Mouse (Mus musculus): ENCODE measurements around the gene Npsr1.

The Npsr1 gene

GRCm38 (mm10) chr9:24247557-24247956 lies 149.8 kb downstream of the Npsr1 start:
- no peak for DNase-seq (ENCODE audit: low spot score in 2 of 2)

- DNase-seq (ENCODE audit: low spot score in 2 of 2): no peak
Observed at GRCm38 (mm10) chr9:24254236-24254635, 156.4 kb downstream of the Npsr1 start.

- no peak for DNase-seq (ENCODE audit: low spot score in 2 of 2)
Observed at GRCm38 (mm10) chr9:24280498-24281287, 182.9 kb downstream of the Npsr1 start.

- no peak for DNase-seq (ENCODE audit: low spot score in 2 of 2)
Observed at GRCm38 (mm10) chr9:24282617-24283016, 184.8 kb downstream of the Npsr1 start.

- peak in 1 of 2 experiments; percentile 11 for DNase-seq (ENCODE audit: low spot score in 2 of 2)
Observed at GRCm38 (mm10) chr9:24283071-24283470, 185.3 kb downstream of the Npsr1 start.

GRCm38 (mm10) chr9:24283536-24283935 lies 185.7 kb downstream of the Npsr1 start:
- no peak for DNase-seq (ENCODE audit: low spot score in 2 of 2)

GRCm38 (mm10) chr9:24284239-24285084 lies 186.7 kb downstream of the Npsr1 start:
- DNase-seq (ENCODE audit: low spot score in 2 of 2): no peak

- no peak for DNase-seq (ENCODE audit: low spot score in 2 of 2)
Observed at GRCm38 (mm10) chr9:24285419-24285818, 187.6 kb downstream of the Npsr1 start.

- DNase-seq (ENCODE audit: low spot score in 2 of 2): no peak
Observed at GRCm38 (mm10) chr9:24291385-24291784, 193.6 kb downstream of the Npsr1 start.

GRCm38 (mm10) chr9:24293252-24293959 lies 195.6 kb downstream of the Npsr1 start:
- DNase-seq (ENCODE audit: low spot score in 2 of 2): no peak

GRCm38 (mm10) chr9:24302906-24303305 lies 205.1 kb downstream of the Npsr1 start:
- no peak for DNase-seq (ENCODE audit: low spot score in 2 of 2)

GRCm38 (mm10) chr9:24306990-24307389 lies 209.2 kb downstream of the Npsr1 start:
- no peak for DNase-seq (ENCODE audit: low spot score in 2 of 2)

GRCm38 (mm10) chr9:24307400-24307799 lies 209.6 kb downstream of the Npsr1 start:
- DNase-seq (ENCODE audit: low spot score in 2 of 2): no peak

- DNase-seq (ENCODE audit: low spot score in 2 of 2): no peak
Observed at GRCm38 (mm10) chr9:24315835-24316234, 218.0 kb downstream of the Npsr1 start.

- DNase-seq (ENCODE audit: low spot score in 2 of 2): no peak
Observed at GRCm38 (mm10) chr9:24331661-24332060, 233.9 kb downstream of the Npsr1 start.

- DNase-seq (ENCODE audit: low spot score in 2 of 2): no peak
Observed at GRCm38 (mm10) chr9:24341321-24341720, 243.5 kb downstream of the Npsr1 start.

- no peak for DNase-seq (ENCODE audit: low spot score in 2 of 2)
Observed at GRCm38 (mm10) chr9:24347011-24347410, 249.2 kb downstream of the Npsr1 start.

GRCm38 (mm10) chr9:24349510-24349909 lies 251.7 kb downstream of the Npsr1 start:
- no peak for DNase-seq (ENCODE audit: low spot score in 2 of 2)

- no peak for DNase-seq (ENCODE audit: low spot score in 2 of 2)
Observed at GRCm38 (mm10) chr9:24351402-24351801, 253.6 kb downstream of the Npsr1 start.

All from frontal cortex, postnatal 10 days (tissue).